Comparison of ENCODE assay signal across 12 mouse cellular contexts in genomic region chr1:42718549-42718948, GRCm38 (mm10). TPM values are rescaled to one million over a fixed set of nuclear protein-coding genes. Genes with fewer than 3 reads are reported as not detected.
DNase-seq lines count a peak whose midpoint lies in the region; ATAC-seq and TF ChIP-seq lines count a peak whose summit lies in the region.
"Had no signal": no experiment of that assay in that cellular context is flagged by ENCODE, and none has a peak within 500 bp of the region (broad histone marks: within the 10 kb centered on the region; RNA-seq: fewer than 3 reads in every experiment).

No protein-coding gene starts in this region.

- H3K27me3 ChIP-seq in cerebellum, adult 2 months (ENCODE audit: control insufficient read depth, insufficient read depth, low read length), result peaks cover under 1% of the 10 kb centered on the region; the same call in 1 of the 2 replicates
- H3K27me3 ChIP-seq in forebrain, embryonic 16.5 days (replicated peaks; ENCODE audit: control insufficient read depth, insufficient read depth, low read length), result no peaks in the 10 kb centered on the region
- peaks cover 5% of the 10 kb centered on the region; the same call in 1 of the 2 replicates for H3K27me3 ChIP-seq in midbrain, embryonic 14.5 days (ENCODE audit: control insufficient read depth, insufficient read depth, low read length)

- no peaks in the 10 kb centered on the region for H3K4me1 ChIP-seq in cerebellum, adult 2 months (ENCODE audit: control insufficient read depth, insufficient read depth, low read length)
- H3K4me1 ChIP-seq in forebrain, embryonic 16.5 days (replicated peaks; ENCODE audit: control insufficient read depth, insufficient read depth, low read length), result peaks cover 19% of the 10 kb centered on the region
- H3K4me1 ChIP-seq in midbrain, embryonic 14.5 days (ENCODE audit: control insufficient read depth, insufficient read depth, low read length), result peaks cover 10% of the 10 kb centered on the region

- intact Hi-C loops in left cerebral cortex, adult 2 months (cut with DNase I), result loop anchor here (10.0 kb wide), 1 partner anchor 1844 kb away; no protein-coding TSS in a partner anchor

- DNase-seq in cerebellum, postnatal 14 days, result peak; percentile 48 to 65
- DNase-seq in cerebellum, adult 2 months, result no peak
- no peak for DNase-seq in left cerebral cortex, adult 2 months (ENCODE audit: extremely low spot score in 1 of 2, low spot score in 2 of 2)
- no peak for DNase-seq in left cerebral cortex, adult 18-20 months (ENCODE audit: low spot score in 2 of 2)
- DNase-seq in midbrain, embryonic 14.5 days, result peak; percentile 38
- DNase-seq in spleen, adult 18-20 months, result no peak
- DNase-seq: heart, postnatal 14 days; layer of hippocampus, postnatal 36 days; right cerebral cortex, postnatal 25 days had no signal

- no peaks in the 10 kb centered on the region for H3K9me3 ChIP-seq in forebrain, embryonic 16.5 days (ENCODE audit: control insufficient read depth, low read length)
- no peaks in the 10 kb centered on the region for H3K9me3 ChIP-seq in midbrain, embryonic 14.5 days (ENCODE audit: control insufficient read depth, low read length)
- H3K9me3 ChIP-seq: lung, embryonic 15.5 days had no signal

- H3K27ac ChIP-seq in cerebellum, adult 2 months (ENCODE audit: insufficient read depth, low read length), result no peak overlapping the region
- H3K27ac ChIP-seq in left cerebral cortex, adult 2 months, result no peak overlapping the region
- H3K27ac ChIP-seq in forebrain, embryonic 16.5 days (ENCODE audit: low read length), result no peak overlapping the region
- H3K27ac ChIP-seq in midbrain, embryonic 14.5 days (replicated peaks; ENCODE audit: low read depth, low read length), result no peak overlapping the region
- H3K27ac ChIP-seq: lung, embryonic 15.5 days had no signal

- no peak for TF ChIP-seq CTCF in cerebellum, adult 2 months (IDR thresholded peaks at IDR 0.05; ENCODE audit: borderline replicate concordance, insufficient read depth, low read depth, low read length)
- peak; percentile 10 for TF ChIP-seq CTCF in left cerebral cortex, adult 2 months (IDR thresholded peaks at IDR 0.05)

- no peaks in the 10 kb centered on the region for H3K36me3 ChIP-seq in forebrain, embryonic 16.5 days (ENCODE audit: control insufficient read depth, insufficient read depth)
- H3K36me3 ChIP-seq in midbrain, embryonic 14.5 days (ENCODE audit: control insufficient read depth, insufficient read depth, low read length), result no peaks in the 10 kb centered on the region
- H3K36me3 ChIP-seq: lung, embryonic 15.5 days had no signal

- 27% methylated on average over 5 of the region's 5 CpGs for WGBS in cerebellum, adult 2 months
- WGBS in forebrain, embryonic 16.5 days, result 19% methylated on average over 5 of the region's 5 CpGs
- WGBS in midbrain, embryonic 14.5 days, result 27% methylated on average over 5 of the region's 5 CpGs

- peak; percentile 55 for ATAC-seq in forebrain, embryonic 16.5 days
- no peak for ATAC-seq in midbrain, embryonic 14.5 days (ENCODE audit: low FRiP score, low TSS enrichment)
- no peak for ATAC-seq in megakaryocyte-erythroid progenitor cell, adult 5-6 weeks (replicated peaks; ENCODE audit: low FRiP score, low TSS enrichment, poor library complexity, severe bottlenecking)

- no peak overlapping the region for H3K9ac ChIP-seq in forebrain, embryonic 16.5 days (replicated peaks; ENCODE audit: low read depth, low read length)
- H3K9ac ChIP-seq in midbrain, embryonic 14.5 days (replicated peaks; ENCODE audit: low read length), result no peak overlapping the region
- H3K9ac ChIP-seq: lung, embryonic 15.5 days had no signal

- H3K4me2 ChIP-seq in forebrain, embryonic 16.5 days (ENCODE audit: low read length), result no peak overlapping the region
- H3K4me2 ChIP-seq in midbrain, embryonic 14.5 days (ENCODE audit: low read length), result no peak overlapping the region
- H3K4me2 ChIP-seq: lung, embryonic 15.5 days had no signal

- no peak for TF ChIP-seq POLR2A in cerebellum, adult 2 months (IDR thresholded peaks at IDR 0.05; ENCODE audit: borderline replicate concordance, insufficient read depth, low read length)

- no peak overlapping the region for H3K4me3 ChIP-seq in cerebellum, adult 2 months (replicated peaks; ENCODE audit: insufficient read depth, low read depth, low read length)
- H3K4me3 ChIP-seq in left cerebral cortex, adult 2 months, result no peak overlapping the region
- H3K4me3 ChIP-seq in forebrain, embryonic 16.5 days (replicated peaks; ENCODE audit: low read length), result no peak overlapping the region
- no peak overlapping the region for H3K4me3 ChIP-seq in midbrain, embryonic 14.5 days (replicated peaks; ENCODE audit: low read depth, low read length)
- H3K4me3 ChIP-seq: lung, embryonic 15.5 days had no signal

RNA-seq across cellular contexts. Expression of gene Pou3f3, which starts 23.0 kb away (rescaled TPM):
- 14.1 and 15.9 TPM in 2 replicates for polyA plus RNA-seq in cerebellum, adult 2 months (2012; rRNA removed)
- total RNA-seq in left cerebral cortex, adult 2 months (2021), result 10 to 100 TPM; 61.6 to 66.4 TPM
- total RNA-seq in left cerebral cortex, adult 18-20 months (2021), result 10 to 100 TPM; 57.7 to 58.2 TPM
- polyA plus RNA-seq in forebrain, embryonic 16.5 days (2015; fragmentation: Nextera tagmentation; extraction: Ambion mirVana), result 41.0 and 56.6 TPM in 2 replicates
- 20.0 and 24.5 TPM in 2 replicates for polyA plus RNA-seq in midbrain, embryonic 14.5 days (2014; fragmentation: Nextera tagmentation; extraction: Ambion mirVana)
- total RNA-seq in megakaryocyte-erythroid progenitor cell, adult 5-6 weeks (2014; fragmentation: Nextera tagmentation), result not detected in 2 replicates
- total RNA-seq in megakaryocyte-erythroid progenitor cell, adult 5-6 weeks (2017), result not detected in 2 replicates
- total RNA-seq: heart, postnatal 14 days had no signal

Comparison
In these comparisons a context has a peak if more than half of its experiments do, and no peak if none do; other contexts are left out.
1. DNase-seq: peak in cerebellum, postnatal 14 days (2 of 2) and midbrain, embryonic 14.5 days (single experiment); none in cerebellum, adult 2 months (0 of 2), left cerebral cortex, adult 2 months (0 of 2), left cerebral cortex, adult 18-20 months (0 of 2) and spleen, adult 18-20 months (0 of 2).
2. RNA of gene Pou3f3, which starts 23.0 kb away (total RNA-seq): 61.6 to 66.4 TPM in left cerebral cortex, adult 2 months and 57.7 to 58.2 TPM in left cerebral cortex, adult 18-20 months; not detected in megakaryocyte-erythroid progenitor cell, adult 5-6 weeks; every median in the first group is over 10 times any median in the second.